Mouse (Mus musculus) midbrain, embryonic 12.5 days (tissue): ENCODE measurements around the gene Zmym6. TPM values are rescaled to one million over a fixed set of nuclear protein-coding genes. Genes with fewer than 3 reads are reported as not detected.

Experiments used
- ATAC-seq: fragments of 200-750 bp; cut with Nextera tagmentation; 2 replicates; pipeline ENCODE4 v1.8.0; 2017; ENCODE audit warnings: low read depth, moderate TSS enrichment, moderate library complexity; ENCODE audit not compliant: low FRiP score
- H3K27ac ChIP-seq: fragments of 300-500 bp; sonication (generic); replicated peaks from 2 replicates; pipeline ENCODE4 v1.5.1; 2016; ENCODE audit warnings: mild to moderate bottlenecking
- H3K27me3 ChIP-seq: fragments of 300-500 bp; sonication (generic); 2 replicates; pipeline ENCODE4 v1.6.1; 2016; ENCODE audit warnings: mild to moderate bottlenecking
- H3K36me3 ChIP-seq: fragments of 300-500 bp; sonication (generic); 2 replicates; pipeline ENCODE4 v1.6.1; 2016
- H3K4me1 ChIP-seq: fragments of 300-500 bp; sonication (generic); 2 replicates; pipeline ENCODE4 v1.6.1; 2016
- H3K4me2 ChIP-seq: fragments of 300-500 bp; sonication (generic); replicated peaks from 2 replicates; pipeline ENCODE4 v1.6.1; 2016; ENCODE audit warnings: mild to moderate bottlenecking, moderate library complexity
- H3K4me3 ChIP-seq: fragments of 300-500 bp; sonication (generic); 2 replicates; pipeline ENCODE4 v1.5.1; 2016; ENCODE audit warnings: mild to moderate bottlenecking
- H3K9ac ChIP-seq: fragments of 300-500 bp; sonication (generic); replicated peaks from 2 replicates; pipeline ENCODE4 v1.6.1; 2016; ENCODE audit warnings: mild to moderate bottlenecking, moderate library complexity
- H3K9me3 ChIP-seq: fragments of 300-500 bp; sonication (generic); 2 replicates; pipeline ENCODE4 v1.6.1; 2016; ENCODE audit warnings: mild to moderate bottlenecking
- WGBS: fragments of 180-500 bp; shearing (Covaris S2); methylation state at CpG from one replicate; pipeline ENCODE4 v1.1.7; 2016; 5-methylcytosine and 5-hydroxymethylcytosine counted together
- polyA plus RNA-seq: library from polyadenylated mRNA; unstranded; fragments of >200 nt; fragmentation: Nextera tagmentation; extraction: Ambion mirVana; gene quantifications from 2 replicates; pipeline ENCODE4 v1.2.1, GENCODE M21; 2016

Zmym6 gene
- polyA plus RNA-seq = 40.3 and 42.5 TPM in 2 replicates

DNA sequence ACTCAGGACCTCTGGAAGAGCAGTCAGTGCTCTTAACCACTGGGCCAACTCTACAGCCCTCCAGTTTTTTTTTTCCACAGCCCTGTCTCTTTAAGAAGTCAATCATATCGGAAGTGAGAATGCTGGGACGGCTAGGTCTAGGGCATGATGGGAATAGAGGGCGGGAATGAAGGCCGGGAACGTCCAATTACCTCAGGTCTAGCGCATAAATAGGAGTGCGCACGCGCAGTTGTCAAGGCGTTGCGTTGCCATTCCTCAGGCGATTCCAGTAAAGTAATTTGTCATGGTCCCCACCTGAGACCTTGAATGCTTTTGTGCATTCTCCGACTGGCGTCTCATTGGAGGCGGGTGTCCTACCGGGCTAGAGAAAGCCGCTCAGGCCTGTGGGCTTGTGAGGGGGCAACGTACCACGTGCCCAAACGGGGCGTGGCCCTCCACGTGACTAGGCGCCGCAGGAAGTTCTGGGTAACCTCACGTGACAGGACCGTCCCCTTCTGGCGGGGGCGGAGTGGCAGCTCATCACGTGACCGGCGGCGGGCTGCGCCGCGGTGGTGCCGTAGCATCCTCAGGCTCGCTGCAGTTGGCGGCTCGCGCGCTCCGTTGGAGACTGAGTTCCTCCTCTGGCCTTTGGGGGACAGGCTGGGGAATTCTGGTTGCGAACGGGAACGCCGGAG lies at the start of gene Zmym6:
Zmym6 (plus strand) TSS at position 509 of the 674 bp plus-strand sequence.
- peaks cover 6% of the 10 kb centered on the region for H3K4me1 ChIP-seq
- under 1% methylated on average over 46 of the region's 46 CpGs for WGBS
- H3K9ac ChIP-seq = peak within 1 kb of the TSS; percentile 62
- peak within 1 kb of the TSS; percentile 62 for H3K4me3 ChIP-seq
- H3K4me2 ChIP-seq = peak within 1 kb of the TSS; percentile 66
- H3K9me3 ChIP-seq = no peaks in the 10 kb centered on the region
- H3K27ac ChIP-seq = peak within 1 kb of the TSS; percentile 87
- H3K27me3 ChIP-seq = no peaks in the 10 kb centered on the region
- ATAC-seq = peak; percentile 97
- H3K36me3 ChIP-seq = no peaks in the 10 kb centered on the region

DNA sequence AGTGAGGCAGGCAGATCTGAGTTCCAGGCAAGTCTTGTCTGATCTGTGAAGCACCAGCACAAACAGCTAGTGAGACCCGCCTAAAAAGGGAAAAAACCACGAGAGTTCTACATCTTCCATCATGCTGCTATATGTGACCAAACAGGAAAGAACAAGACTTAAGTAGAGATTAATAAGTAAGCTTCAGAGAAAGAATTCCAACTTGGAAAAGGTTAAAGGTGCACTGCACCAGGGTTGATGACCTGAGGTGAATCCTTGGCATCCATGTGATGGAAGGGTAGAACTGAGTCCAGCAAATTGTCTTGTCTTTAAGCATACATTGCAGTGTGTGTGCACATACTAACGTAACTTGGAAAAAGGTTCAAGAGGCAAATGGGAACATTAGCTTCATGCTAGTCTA lies 40.0 kb upstream of the Zmym6 start:
- H3K27ac ChIP-seq = no peak overlapping the region
- H3K27me3 ChIP-seq = no peaks in the 10 kb centered on the region
- WGBS = 93% methylated on average over 3 of the region's 3 CpGs
- no peaks in the 10 kb centered on the region for H3K9me3 ChIP-seq
- peaks cover 84% of the 10 kb centered on the region for H3K36me3 ChIP-seq
- H3K4me2 ChIP-seq = no peak overlapping the region
- H3K9ac ChIP-seq = no peak overlapping the region
- ATAC-seq = no peak
- H3K4me1 ChIP-seq = peaks cover 2% of the 10 kb centered on the region; the same call in 1 of the 2 replicates
- no peak overlapping the region for H3K4me3 ChIP-seq

GRCm38 (mm10) chr4:127037908-127038827 lies 39.0 kb upstream of the Zmym6 start:
- peak; percentile 51; the same call in 1 of the 2 replicates for ATAC-seq
- H3K27ac ChIP-seq = no peak overlapping the region
- no peak overlapping the region for H3K4me3 ChIP-seq
- H3K27me3 ChIP-seq = no peaks in the 10 kb centered on the region
- no peaks in the 10 kb centered on the region; the same call in 1 of the 2 replicates for H3K4me1 ChIP-seq
- WGBS = 83% methylated on average over 8 of the region's 8 CpGs
- no peak overlapping the region for H3K9ac ChIP-seq
- H3K9me3 ChIP-seq = no peaks in the 10 kb centered on the region
- H3K36me3 ChIP-seq = peaks cover 82% of the 10 kb centered on the region
- H3K4me2 ChIP-seq = no peak overlapping the region

DNA sequence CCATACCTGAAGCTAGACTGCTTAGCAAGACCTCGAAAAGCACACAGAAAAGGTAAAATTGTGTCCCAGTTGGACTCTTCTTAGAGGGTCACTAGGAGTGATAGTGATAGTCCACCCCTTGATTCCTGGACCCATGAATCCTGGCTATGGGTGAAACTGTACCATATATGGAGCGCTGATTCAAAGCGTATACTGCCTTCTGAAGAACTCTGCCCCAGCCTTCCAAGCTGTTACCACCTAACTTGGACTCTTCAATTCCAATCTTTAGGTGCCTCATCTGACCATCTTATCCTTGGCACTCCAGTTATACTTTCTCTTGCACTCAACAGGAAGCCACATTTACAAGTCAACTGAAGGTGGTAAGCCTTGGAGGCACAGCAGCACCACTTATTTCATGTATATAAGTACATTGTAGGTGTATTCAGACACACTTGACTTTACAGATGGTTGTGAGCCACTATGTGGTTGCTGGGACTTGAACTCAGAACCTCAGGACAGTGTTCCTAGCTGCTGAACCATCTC lies 38.3 kb upstream of the Zmym6 start:
- H3K4me3 ChIP-seq = no peak overlapping the region

GRCm38 (mm10) chr4:127039871-127040483 lies 37.2 kb upstream of the Zmym6 start:
- Histone ChIP-seq H3K9ac (no peak overlapping the region), H3K36me3 (peaks cover 72% of the 10 kb centered on the region), H3K9me3 (no peaks in the 10 kb centered on the region), H3K27me3 (no peaks in the 10 kb centered on the region), H3K4me3 (no peak overlapping the region), H3K27ac (no peak overlapping the region), H3K4me2 (no peak overlapping the region), H3K4me1 (no peaks in the 10 kb centered on the region)
- 88% methylated on average over 3 of the region's 3 CpGs for WGBS
- peak; percentile 31; the same call in 1 of the 2 replicates for ATAC-seq

More for the DNA sequence above, 38.3 kb upstream of the Zmym6 start:
- H3K4me1 ChIP-seq = no peaks in the 10 kb centered on the region; the same call in 1 of the 2 replicates
- H3K27me3 ChIP-seq = no peaks in the 10 kb centered on the region
- H3K9ac ChIP-seq = no peak overlapping the region
- no peaks in the 10 kb centered on the region for H3K9me3 ChIP-seq
- H3K4me2 ChIP-seq = no peak overlapping the region
- ATAC-seq = no peak
- H3K36me3 ChIP-seq = peaks cover 74% of the 10 kb centered on the region
- H3K27ac ChIP-seq = no peak overlapping the region
- 96% methylated on average over 3 of the region's 3 CpGs for WGBS

- 84% methylated on average over 4 of the region's 4 CpGs for WGBS
- Histone ChIP-seq H3K27me3 (no peaks in the 10 kb centered on the region), H3K27ac (no peak overlapping the region), H3K4me1 (no peaks in the 10 kb centered on the region), H3K4me3 (no peak overlapping the region), H3K4me2 (no peak overlapping the region), H3K9ac (no peak overlapping the region), H3K36me3 (peaks cover 68% of the 10 kb centered on the region), H3K9me3 (no peaks in the 10 kb centered on the region)
- ATAC-seq = no peak
Measured at GRCm38 (mm10) chr4:127043540-127043939, 33.6 kb upstream of the Zmym6 start.

DNA sequence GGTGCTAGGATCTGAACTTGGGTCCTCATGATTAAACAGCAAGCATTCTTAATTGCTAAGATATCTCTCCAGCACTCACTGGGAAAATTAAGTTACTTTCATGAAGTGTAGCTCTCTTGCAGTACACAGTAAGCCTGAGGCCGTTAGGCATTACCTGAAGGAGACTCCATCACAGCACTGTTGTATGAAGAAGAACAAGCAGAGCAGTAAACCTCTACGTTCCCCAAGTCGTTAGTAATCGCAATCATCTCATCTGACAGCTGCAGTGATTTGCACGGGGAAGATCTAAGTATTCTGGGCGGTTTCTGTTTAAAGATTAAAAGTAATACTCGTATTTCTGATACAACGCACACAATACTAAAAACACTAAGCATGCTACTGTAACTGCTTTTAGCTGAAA lies 26.1 kb upstream of the Zmym6 start:
- WGBS = 92% methylated on average over 8 of the region's 8 CpGs
- H3K36me3 ChIP-seq = peaks cover 69% of the 10 kb centered on the region

GRCm38 (mm10) chr4:127053071-127053470 lies 24.1 kb upstream of the Zmym6 start:
- 94% methylated on average over 5 of the region's 5 CpGs for WGBS
- Histone ChIP-seq H3K4me2 (no peak overlapping the region), H3K36me3 (peaks cover 62% of the 10 kb centered on the region)

More for the DNA sequence above, 26.1 kb upstream of the Zmym6 start:
- H3K9ac ChIP-seq = no peak overlapping the region
- H3K4me2 ChIP-seq = no peak overlapping the region
- no peak for ATAC-seq
- H3K27me3 ChIP-seq = no peaks in the 10 kb centered on the region
- H3K27ac ChIP-seq = no peak overlapping the region
- H3K4me3 ChIP-seq = no peak overlapping the region
- no peaks in the 10 kb centered on the region for H3K4me1 ChIP-seq
- no peaks in the 10 kb centered on the region for H3K9me3 ChIP-seq

GRCm38 (mm10) chr4:127054522-127055198 lies 22.5 kb upstream of the Zmym6 start:
- H3K9me3 ChIP-seq = no peaks in the 10 kb centered on the region
- no peaks in the 10 kb centered on the region for H3K27me3 ChIP-seq
- peaks cover 60% of the 10 kb centered on the region for H3K36me3 ChIP-seq
- ATAC-seq = no peak
- no peak overlapping the region for H3K4me3 ChIP-seq
- H3K27ac ChIP-seq = no peak overlapping the region
- no peaks in the 10 kb centered on the region for H3K4me1 ChIP-seq
- no peak overlapping the region for H3K9ac ChIP-seq
- no peak overlapping the region for H3K4me2 ChIP-seq
- 86% methylated on average over 7 of the region's 7 CpGs for WGBS

More at GRCm38 (mm10) chr4:127053071-127053470, 24.1 kb upstream of the Zmym6 start:
- no peak for ATAC-seq
- no peak overlapping the region for H3K4me3 ChIP-seq
- H3K9me3 ChIP-seq = no peaks in the 10 kb centered on the region
- no peaks in the 10 kb centered on the region for H3K27me3 ChIP-seq
- H3K27ac ChIP-seq = no peak overlapping the region
- H3K4me1 ChIP-seq = no peaks in the 10 kb centered on the region
- no peak overlapping the region for H3K9ac ChIP-seq

DNA sequence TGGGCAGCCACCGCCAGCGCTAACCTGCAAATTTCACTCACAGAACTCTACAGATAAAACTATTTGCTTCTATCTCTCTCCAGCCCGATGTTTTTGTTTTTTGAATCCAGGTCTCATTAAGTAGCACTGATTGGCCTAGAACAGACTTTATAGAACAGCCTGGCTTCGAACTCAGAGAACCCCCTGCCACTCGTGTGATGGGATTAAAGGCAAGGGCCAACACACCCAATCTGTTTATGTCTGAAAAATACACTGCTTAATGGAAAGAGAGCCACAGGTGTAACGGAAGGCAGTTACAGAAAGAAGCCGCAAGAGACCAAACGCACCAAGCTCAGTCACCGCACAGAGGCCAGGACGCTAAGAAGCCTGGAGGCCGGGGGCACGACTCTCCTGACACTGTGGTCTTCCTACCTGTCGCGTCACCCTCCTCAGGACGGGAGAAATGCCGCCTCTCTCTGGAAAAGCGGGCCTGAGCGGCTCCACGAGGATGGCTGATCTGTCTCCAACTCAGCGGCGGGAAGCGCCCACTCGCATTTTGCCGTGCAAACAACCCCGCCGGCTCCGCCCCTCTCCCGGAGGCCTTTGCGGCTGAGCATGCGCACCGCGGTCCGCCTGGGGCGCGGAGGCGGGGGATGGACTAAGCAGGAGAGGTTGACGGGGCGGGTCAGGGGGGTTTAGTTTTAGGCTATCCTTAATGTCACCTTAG lies 16.4 kb upstream of the Zmym6 start, which contains the start of gene Zmym1:
Zmym1 (minus strand) TSS at position 568 of the 706 bp plus-strand sequence.
- Histone ChIP-seq H3K9me3 (no peaks in the 10 kb centered on the region), H3K27ac (peak within 1 kb of the TSS; percentile 49; the same call in 1 of the 2 replicates), H3K36me3 (peaks cover 22% of the 10 kb centered on the region), H3K4me3 (peak within 1 kb of the TSS; percentile 73), H3K4me2 (peak within 1 kb of the TSS; percentile 83), H3K27me3 (no peaks in the 10 kb centered on the region), H3K4me1 (peaks cover 4% of the 10 kb centered on the region; the same call in 1 of the 2 replicates), H3K9ac (peak within 1 kb of the TSS; percentile 76)
- ATAC-seq = peak; percentile 91
- WGBS = 1% methylated on average over 38 of the region's 38 CpGs
